Mouse (Mus musculus) adrenal gland, postnatal 4 days (tissue): ENCODE results near the gene Gtpbp4. TPM values are rescaled to one million over a fixed set of nuclear protein-coding genes. Genes with fewer than 3 reads are reported as not detected.
"Not testable (repeated sequence)": the region's sequence is repeated elsewhere in the genome, so short reads cannot be mapped to it uniquely, and the experiment has no call there.

Source experiments
- DNase-seq, 2 experiments: peaks; one replicate each; pipeline ENCODE4 v3.0.0; 2021 to 2022; ENCODE audit warnings: low spot score in 2 of 2, mixed read lengths in 2 of 2
- long read RNA-seq, 2 experiments: library from polyadenylated mRNA; stranded (forward); transcript quantifications; one replicate each; pipeline ENCODE4 v2.0.0; 2021
- total RNA-seq, 2 experiments: library from RNA; stranded (reverse); gene quantifications; 2 replicates each; pipeline ENCODE4 v1.2.3; 2021

Gtpbp4 gene
- total RNA-seq = 10 to 100 TPM; 55.4 to 63.4 TPM
- long read RNA-seq, experiment 1, full-length matches to known transcripts = 34 of 38 reads
- long read RNA-seq, experiment 1, partial matches to known transcripts = 2 of 38 reads
- long read RNA-seq, experiment 1, other reads (novel, unspliced or antisense) = 2 of 38 reads
- long read RNA-seq, experiment 2, full-length matches to known transcripts = 89 of 111 reads
- long read RNA-seq, experiment 2, partial matches to known transcripts = 17 of 111 reads
- long read RNA-seq, experiment 2, other reads (novel, unspliced or antisense) = 5 of 111 reads

- DNase-seq = peak; percentile 81 to 88
Measured at GRCm38 (mm10) chr13:8995990-8996786, at the start of gene Gtpbp4. TSS of gene Gtpbp4 (minus strand) at chr13:8996083.

GRCm38 (mm10) chr13:9044731-9045130, 48.8 kb upstream of the Gtpbp4 start:
- DNase-seq = no peak

- no peak for DNase-seq
Measured at GRCm38 (mm10) chr13:9043289-9044049, 47.6 kb upstream of the Gtpbp4 start.

- no peak for DNase-seq
Measured at GRCm38 (mm10) chr13:9040626-9041025, 44.7 kb upstream of the Gtpbp4 start.

- DNase-seq = no peak
Measured at GRCm38 (mm10) chr13:9031996-9032661, 36.2 kb upstream of the Gtpbp4 start.

- no peak for DNase-seq
Measured at GRCm38 (mm10) chr13:9030364-9030763, 34.5 kb upstream of the Gtpbp4 start.

- no peak for DNase-seq
Measured at GRCm38 (mm10) chr13:9027251-9027650, 31.4 kb upstream of the Gtpbp4 start.

- DNase-seq = no peak
Measured at GRCm38 (mm10) chr13:9022623-9023022, 26.7 kb upstream of the Gtpbp4 start.

- no peak for DNase-seq
Measured at GRCm38 (mm10) chr13:9021556-9021955, 25.7 kb upstream of the Gtpbp4 start.

GRCm38 (mm10) chr13:9019713-9020112, 23.8 kb upstream of the Gtpbp4 start:
- DNase-seq = no peak

GRCm38 (mm10) chr13:9018974-9019587, 23.2 kb upstream of the Gtpbp4 start:
- no peak for DNase-seq

GRCm38 (mm10) chr13:9017190-9017589, 21.3 kb upstream of the Gtpbp4 start:
- no peak for DNase-seq

GRCm38 (mm10) chr13:9014431-9014830, 18.5 kb upstream of the Gtpbp4 start:
- DNase-seq = no peak

- no peak for DNase-seq
Measured at GRCm38 (mm10) chr13:9013483-9013882, 17.6 kb upstream of the Gtpbp4 start.

GRCm38 (mm10) chr13:9011596-9012350, 15.9 kb upstream of the Gtpbp4 start:
- peak; percentile 44 to 54 for DNase-seq

- no peak for DNase-seq
Measured at GRCm38 (mm10) chr13:9003306-9003705, 7.4 kb upstream of the Gtpbp4 start.

- DNase-seq = no peak
Measured at GRCm38 (mm10) chr13:8999464-8999863, 3.6 kb upstream of the Gtpbp4 start.

- not testable (repeated sequence) for DNase-seq
Measured at GRCm38 (mm10) chr13:8997221-8997620, 1.3 kb upstream of the Gtpbp4 start.

- no peak for DNase-seq
Measured at GRCm38 (mm10) chr13:8995159-8995989, 509 bp downstream of the Gtpbp4 start.
